Mouse (Mus musculus): ENCODE data around the gene Dgke.

Gene Dgke

GRCm38 (mm10) chr11:89000527-89000819 lies 66.2 kb downstream of the Dgke start:
- DNase-seq, result no peak

GRCm38 (mm10) chr11:88999723-89000526 lies 66.7 kb downstream of the Dgke start:
- no peak for DNase-seq

DNA sequence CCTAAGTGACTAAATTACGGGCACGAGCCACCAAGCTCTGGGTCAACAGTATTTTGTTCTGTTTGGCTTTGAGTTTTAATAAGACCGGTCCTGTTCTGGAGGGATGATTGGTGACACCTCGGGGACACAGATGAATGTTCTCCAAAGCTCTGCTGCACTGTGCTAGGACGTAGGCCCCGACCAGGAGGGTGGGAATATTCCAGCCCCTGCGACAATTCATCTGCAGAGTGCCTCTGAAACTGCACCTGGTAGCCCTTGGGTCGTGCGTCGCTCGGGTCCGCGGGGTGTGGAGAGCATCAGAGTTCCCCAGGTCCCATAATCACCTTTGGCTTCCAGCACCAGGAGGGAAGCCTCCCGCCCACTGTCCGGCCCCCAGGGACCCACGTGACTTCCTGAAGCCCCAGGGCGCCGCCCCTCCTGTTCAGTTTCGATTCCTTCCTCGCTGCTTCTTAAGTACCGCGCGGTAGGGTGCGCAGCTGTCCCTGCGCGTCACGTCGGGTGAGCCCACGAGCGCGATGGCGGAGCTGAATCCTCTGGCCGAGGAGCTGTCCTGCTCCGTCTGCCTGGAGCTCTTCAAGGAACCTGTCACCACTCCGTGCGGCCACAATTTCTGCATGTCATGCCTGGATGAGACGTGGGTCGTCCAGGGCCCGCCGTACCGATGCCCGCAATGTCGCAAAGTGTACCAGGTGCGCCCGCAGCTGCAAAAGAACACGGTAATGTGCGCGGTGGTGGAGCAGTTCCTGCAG lies 67.5 kb downstream of the Dgke start, which contains the start of gene Trim25:
Gene Trim25, plus strand, starts transcription at position 403 of the 749 bp plus-strand sequence.
- peak; percentile 95 to 96 for DNase-seq

- DNase-seq, result no peak
Measured at GRCm38 (mm10) chr11:88998406-88998805, 68.2 kb downstream of the Dgke start.

GRCm38 (mm10) chr11:88997343-88997742 lies 69.3 kb downstream of the Dgke start:
- peak in 1 of 2 experiments; percentile 34 for DNase-seq

- DNase-seq, result peak in 1 of 2 experiments; percentile 44
Measured at GRCm38 (mm10) chr11:88996427-88996826, 70.2 kb downstream of the Dgke start.

DNA sequence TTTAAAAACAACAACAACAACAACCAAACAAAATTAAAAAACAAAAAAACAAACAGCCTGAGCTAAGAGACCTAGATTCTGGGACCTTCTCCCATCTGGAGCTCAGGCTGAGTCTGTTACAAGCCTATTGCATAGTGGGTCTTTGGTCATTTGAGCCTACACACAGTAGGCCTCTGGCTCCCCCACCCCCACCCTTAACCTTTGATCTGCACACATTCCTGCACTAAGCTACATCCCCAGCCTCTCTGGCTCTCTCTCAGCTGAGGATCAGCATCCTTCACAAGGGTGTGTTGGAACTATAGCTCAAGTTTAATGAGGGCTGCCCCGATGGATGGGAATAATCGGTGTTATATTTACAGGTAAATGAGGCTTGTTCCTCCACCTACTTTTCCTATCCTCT lies 71.0 kb downstream of the Dgke start:
- DNase-seq, result no peak

DNA sequence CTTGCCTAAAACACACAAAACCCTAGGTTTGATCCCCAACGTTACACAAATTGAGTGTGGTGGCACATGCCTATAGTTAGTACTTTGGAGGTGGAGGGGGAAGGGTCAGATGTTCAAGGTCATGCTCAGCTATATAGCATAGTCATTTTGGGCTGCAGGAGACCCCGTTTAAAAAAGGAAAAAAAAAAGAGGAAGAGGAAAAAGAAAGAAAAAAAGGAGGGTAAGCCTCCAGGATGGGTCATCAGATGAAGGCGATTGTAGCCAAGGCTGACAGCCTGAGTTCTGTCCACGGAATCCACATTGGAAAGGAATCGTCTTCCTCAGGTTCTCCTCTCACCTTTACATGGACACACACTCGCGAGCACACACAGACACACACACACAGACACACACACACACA lies 72.2 kb downstream of the Dgke start:
- no peak for DNase-seq

DNA sequence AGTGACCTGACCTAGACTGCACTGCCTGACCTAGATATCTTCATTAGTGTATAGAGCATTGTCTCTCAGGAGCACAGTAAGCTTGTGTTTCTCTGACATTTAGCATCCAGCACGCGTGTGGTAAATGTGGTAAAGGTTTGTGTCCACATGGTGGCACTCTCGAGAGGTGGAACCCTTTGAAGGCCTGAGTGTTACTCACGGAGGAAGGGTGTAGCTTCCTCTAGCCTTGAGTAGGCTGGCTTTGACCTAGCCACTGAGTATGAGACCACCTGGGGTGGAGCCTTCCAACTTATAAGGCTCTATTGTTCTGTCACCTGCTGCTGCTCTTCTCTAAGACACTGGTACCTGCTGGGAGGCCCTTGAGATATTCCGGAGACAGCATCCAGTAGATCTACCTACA lies 73.0 kb downstream of the Dgke start:
- peak; percentile 71 to 75 for DNase-seq

GRCm38 (mm10) chr11:88993186-88993585 lies 73.5 kb downstream of the Dgke start:
- DNase-seq, result no peak

DNA sequence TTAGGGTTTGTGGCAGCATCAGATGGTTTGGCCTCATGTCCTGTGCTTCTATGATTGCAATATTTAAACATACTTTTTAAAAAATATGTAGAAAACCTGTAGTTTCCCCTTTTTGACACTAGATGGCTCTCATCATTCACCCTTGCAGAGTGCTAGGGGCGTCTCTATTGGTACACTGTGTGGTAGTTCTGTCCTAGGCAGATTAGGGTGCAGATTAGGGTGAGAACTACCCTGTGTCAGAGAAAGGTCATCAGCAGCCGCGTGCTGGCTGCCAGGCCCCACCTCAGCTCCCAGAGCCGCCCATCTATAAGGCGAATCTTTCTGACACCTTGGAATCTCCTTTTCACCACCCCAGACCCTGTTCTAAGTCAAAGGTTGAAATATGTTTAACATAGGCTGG lies 77.1 kb downstream of the Dgke start:
- peak in 1 of 2 experiments; percentile 28 for DNase-seq

DNA sequence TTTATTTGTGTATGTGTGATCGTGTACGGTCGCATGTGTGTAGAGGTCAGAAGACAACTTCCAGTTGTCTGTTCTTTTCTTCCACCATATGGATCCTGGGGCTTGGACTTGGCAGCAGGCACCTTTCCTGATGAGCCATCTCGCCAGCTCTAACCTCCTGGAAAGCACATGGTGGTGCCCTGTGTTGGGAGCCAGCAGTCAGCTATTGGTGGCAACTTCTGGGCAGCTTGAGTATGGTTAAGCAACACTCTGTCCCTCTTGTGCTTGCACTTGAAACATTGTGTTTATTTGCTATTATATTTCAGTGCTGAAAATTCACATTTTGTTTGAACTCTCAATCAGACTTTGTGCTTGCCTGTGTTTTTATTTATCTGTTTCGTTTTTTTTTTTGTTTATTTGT lies 77.7 kb downstream of the Dgke start:
- no peak for DNase-seq

DNA sequence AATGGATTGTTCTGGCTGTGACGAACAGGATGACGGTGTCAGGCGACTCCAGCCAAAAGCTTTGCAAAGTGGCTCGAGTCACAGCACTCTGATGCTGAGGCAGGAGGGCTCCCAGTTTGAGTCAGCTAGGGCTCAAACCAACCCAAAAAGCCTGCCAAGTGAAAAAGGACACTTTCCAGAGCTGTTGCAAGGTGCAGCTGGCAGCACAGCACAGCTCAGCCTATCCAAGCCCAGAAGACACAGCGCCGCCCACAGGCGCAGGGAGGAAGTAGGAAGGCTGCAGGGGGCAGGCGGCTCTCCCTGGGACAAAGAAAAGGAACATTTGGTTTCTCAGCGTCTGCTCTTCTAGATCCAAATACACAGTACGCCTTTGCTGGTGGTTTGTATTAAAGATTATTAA lies 80.0 kb downstream of the Dgke start:
- no peak for DNase-seq

Measured in kidney, postnatal 4 days (tissue).